Comparison of ENCODE assay signal across 7 mouse cellular contexts in genomic region chr8:70905831-70906736, GRCm38 (mm10). TPM values are rescaled to one million over a fixed set of nuclear protein-coding genes. Genes with fewer than 3 reads are reported as not detected.
DNase-seq lines count a peak whose midpoint lies in the region; ATAC-seq and TF ChIP-seq lines count a peak whose summit lies in the region.

Gene Map1s (plus strand): TSS chr8:70905932.

- TF ChIP-seq CTCF in intestine, postnatal 0 days (IDR thresholded peaks at IDR 0.05; ENCODE audit: low read depth) = no peak
- TF ChIP-seq CTCF in small intestine, adult 2 months (IDR thresholded peaks at IDR 0.05; ENCODE audit: extremely low read depth, insufficient read length, insufficient replicate concordance, low read depth, low read length) = no peak

- no peaks in the 10 kb centered on the region; the same call in 1 of the 2 replicates for H3K4me1 ChIP-seq in intestine, postnatal 0 days (replicated peaks; ENCODE audit: control insufficient read depth, insufficient read depth, low read length)
- H3K4me1 ChIP-seq in limb, embryonic 10.5 days = peaks cover 21% of the 10 kb centered on the region
- peaks cover 14% of the 10 kb centered on the region for H3K4me1 ChIP-seq in midbrain, embryonic 12.5 days
- peaks cover 3% of the 10 kb centered on the region for H3K4me1 ChIP-seq in small intestine, adult 2 months (ENCODE audit: control insufficient read depth, insufficient read depth, insufficient read length, low read length)

- peak; percentile 74 for ATAC-seq in intestine, postnatal 0 days
- peak; percentile 96 for ATAC-seq in midbrain, embryonic 12.5 days (ENCODE audit: low FRiP score, low read depth)

- WGBS in intestine, postnatal 0 days = under 1% methylated on average over 79 of the region's 86 CpGs
- WGBS in limb, embryonic 10.5 days = under 1% methylated on average over 77 of the region's 86 CpGs
- under 1% methylated on average over 78 of the region's 86 CpGs for WGBS in midbrain, embryonic 12.5 days
- 1% methylated on average over 86 of the region's 86 CpGs for WGBS in small intestine, adult 2 months

- peak within 1 kb of the TSS; percentile 68 for H3K27ac ChIP-seq in intestine, postnatal 0 days (ENCODE audit: low read depth, low read length)
- peak within 1 kb of the TSS; percentile 97 for H3K27ac ChIP-seq in limb, embryonic 10.5 days
- H3K27ac ChIP-seq in midbrain, embryonic 12.5 days (replicated peaks) = peak within 1 kb of the TSS; percentile 88
- H3K27ac ChIP-seq in small intestine, adult 2 months (ENCODE audit: insufficient read depth, low read depth, low read length) = no peak within 1 kb of the TSS

- H3K36me3 ChIP-seq in intestine, postnatal 0 days (ENCODE audit: control insufficient read depth, insufficient read depth) = peaks cover 3% of the 10 kb centered on the region; the same call in 1 of the 2 replicates
- peaks cover 18% of the 10 kb centered on the region for H3K36me3 ChIP-seq in limb, embryonic 10.5 days
- H3K36me3 ChIP-seq in midbrain, embryonic 12.5 days = peaks cover 5% of the 10 kb centered on the region
- no peaks in the 10 kb centered on the region for H3K36me3 ChIP-seq in small intestine, adult 2 months (ENCODE audit: control insufficient read depth, insufficient read depth, low read length)

- no peaks in the 10 kb centered on the region for H3K27me3 ChIP-seq in intestine, postnatal 0 days (replicated peaks; ENCODE audit: control insufficient read depth, insufficient read depth, low read length)
- peaks cover 17% of the 10 kb centered on the region; the same call in 1 of the 2 replicates for H3K27me3 ChIP-seq in limb, embryonic 10.5 days (ENCODE audit: low read depth, poor library complexity, severe bottlenecking)
- H3K27me3 ChIP-seq in midbrain, embryonic 12.5 days = peaks cover 31% of the 10 kb centered on the region
- H3K27me3 ChIP-seq in small intestine, adult 2 months (ENCODE audit: control insufficient read depth, insufficient read depth, low read length) = no peaks in the 10 kb centered on the region

- H3K4me2 ChIP-seq in intestine, postnatal 0 days (replicated peaks; ENCODE audit: low read depth) = peak within 1 kb of the TSS; percentile 96
- peak within 1 kb of the TSS; percentile 96 for H3K4me2 ChIP-seq in midbrain, embryonic 12.5 days (replicated peaks)

- peak; percentile 86 for DNase-seq in adrenal gland, postnatal 10 days
- peak; percentile 90 for DNase-seq in embryo, embryonic 9.5 days (ENCODE audit: extremely low spot score)
- no peak for DNase-seq in gonadal fat pad, adult 2 months (ENCODE audit: low read depth)
- DNase-seq in limb, embryonic 10.5 days (ENCODE audit: low spot score) = peak; percentile 96

- H3K4me3 ChIP-seq in intestine, postnatal 0 days (ENCODE audit: low read depth, low read length) = peak within 1 kb of the TSS; percentile 88
- peak within 1 kb of the TSS; percentile 86 for H3K4me3 ChIP-seq in limb, embryonic 10.5 days
- H3K4me3 ChIP-seq in midbrain, embryonic 12.5 days = peak within 1 kb of the TSS; percentile 96
- H3K4me3 ChIP-seq in small intestine, adult 2 months (ENCODE audit: low read depth, low read length) = peak within 1 kb of the TSS; percentile 89

- no peak; the same call in 1 of the 2 replicates for TF ChIP-seq POLR2A in small intestine, adult 2 months (IDR thresholded peaks at IDR 0.05; ENCODE audit: low read depth, low read length)

- H3K9ac ChIP-seq in intestine, postnatal 0 days (ENCODE audit: low read depth, low read length) = peak within 1 kb of the TSS; percentile 81
- peak within 1 kb of the TSS; percentile 92 for H3K9ac ChIP-seq in midbrain, embryonic 12.5 days (replicated peaks)

- no peaks in the 10 kb centered on the region for H3K9me3 ChIP-seq in intestine, postnatal 0 days (ENCODE audit: control insufficient read depth)
- no peaks in the 10 kb centered on the region for H3K9me3 ChIP-seq in limb, embryonic 10.5 days (replicated peaks)
- H3K9me3 ChIP-seq in midbrain, embryonic 12.5 days = no peaks in the 10 kb centered on the region

RNA-seq across cellular contexts. Expression of gene Map1s, which starts in this region (rescaled TPM):
- total RNA-seq in adrenal gland, postnatal 10 days (2021) = 10 to 100 TPM; 26.7 to 30.2 TPM
- polyA plus RNA-seq in gonadal fat pad, adult 2 months (2012; rRNA removed) = 27.7 and 32.4 TPM in 2 replicates
- 13.8 and 14.7 TPM in 2 replicates for polyA plus RNA-seq in intestine, postnatal 0 days (2015; fragmentation: Nextera tagmentation; extraction: Ambion mirVana)
- 67.8 and 71.4 TPM in 2 replicates for polyA plus RNA-seq in limb, embryonic 10.5 days (2016; fragmentation: Nextera tagmentation; extraction: Ambion mirVana)
- polyA plus RNA-seq in midbrain, embryonic 12.5 days (2016; fragmentation: Nextera tagmentation; extraction: Ambion mirVana) = 58.4 and 61.0 TPM in 2 replicates
- polyA plus RNA-seq in small intestine, adult 2 months (2012; rRNA removed) = 21.9 and 32.9 TPM in 2 replicates
